Mouse (Mus musculus): Measurements from ENCODE around the gene Sp2.
A peak's percentile ranks its signal among the peaks of the same experiment; 100 is the strongest.

DNA sequence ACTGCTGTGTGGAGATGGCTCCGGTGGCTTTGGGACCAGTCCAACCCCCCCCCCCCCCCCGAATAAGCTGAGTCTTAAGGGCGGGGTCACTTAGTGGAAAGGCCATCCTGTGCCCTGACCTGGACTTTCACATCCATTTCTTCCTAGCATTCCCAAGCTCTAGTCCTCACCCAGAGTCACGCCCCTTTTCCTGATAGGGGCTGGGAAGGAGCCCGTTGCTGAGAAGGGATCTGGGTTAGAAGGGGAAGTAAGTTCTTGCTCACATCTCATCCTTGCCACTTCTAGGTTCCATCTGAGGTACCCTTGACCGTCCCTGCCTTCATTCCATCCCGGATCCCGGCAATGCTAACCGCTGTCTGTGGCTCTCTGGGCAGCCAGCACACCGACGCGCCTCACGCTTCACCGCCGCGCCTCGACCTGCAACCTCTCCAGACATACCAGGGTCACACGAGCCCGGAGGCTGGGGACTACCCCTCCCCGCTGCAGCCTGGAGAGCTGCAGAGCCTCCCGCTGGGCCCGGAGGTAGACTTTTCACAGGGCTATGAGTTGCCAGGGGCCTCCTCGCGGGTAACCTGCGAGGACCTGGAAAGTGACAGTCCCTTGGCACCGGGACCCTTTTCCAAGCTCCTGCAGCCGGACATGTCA is 38.5 kb upstream of the Sp2 start:
- TF ChIP-seq HCFC1 (IDR thresholded peaks at IDR 0.05; ENCODE audit: low read depth, low read length) (no peak), CTCF (conservative IDR thresholded peaks at IDR 0.05 in 1 of 2, IDR thresholded peaks at IDR 0.05 in 1 of 2; ENCODE audit: low read depth in 2 of 2, low read length in 2 of 2) (no peak), RAD21 (IDR thresholded peaks at IDR 0.05; ENCODE audit: low read depth, low read length) (no peak), USF2 (conservative IDR thresholded peaks at IDR 0.05; ENCODE audit: low read depth, low read length) (no peak), EP300 (IDR thresholded peaks at IDR 0.05; ENCODE audit: low read length) (no peak), JUND (conservative IDR thresholded peaks at IDR 0.05; ENCODE audit: low read depth, low read length) (no peak), ZKSCAN1 (IDR thresholded peaks at IDR 0.05; ENCODE audit: borderline replicate concordance, low read depth, low read length) (no peak), SIN3A (IDR thresholded peaks at IDR 0.05; ENCODE audit: low read length) (peak; percentile 20; the same call in 1 of the 2 replicates), MAX (IDR thresholded peaks at IDR 0.05; ENCODE audit: low read length) (0 out of 2 replicates have a peak, but pooled peaks have one; percentile 35), MAZ (IDR thresholded peaks at IDR 0.05; ENCODE audit: low read depth, low read length) (0 out of 2 replicates have a peak, but pooled peaks have one; percentile 47), ZMIZ1 (IDR thresholded peaks at IDR 0.05; ENCODE audit: low read depth, low read length) (no peak; the same call in 1 of the 2 replicates), MXI1 (IDR thresholded peaks at IDR 0.05; ENCODE audit: low read depth, low read length) (peak; percentile 56; the same call in 1 of the 2 replicates), TCF12 (IDR thresholded peaks at IDR 0.05; ENCODE audit: low read depth, low read length) (no peak)

Measured in CH12.LX (cell line).